Mouse (Mus musculus) inflammation-experienced regulatory T-cells (primary cell): Measurements from ENCODE around the gene Gm21310. TPM values are rescaled to one million over a fixed set of nuclear protein-coding genes. Genes with fewer than 3 reads are reported as not detected.

Source experiments
- polyA plus RNA-seq, 2 experiments: library from polyadenylated mRNA; unstranded; fragments of 100-300 nt; shearing (Covaris generic); gene quantifications; one replicate each; pipeline ENCODE4 v1.2.1; 2017

The Gm21310 gene
- polyA plus RNA-seq, result not detected

DNA sequence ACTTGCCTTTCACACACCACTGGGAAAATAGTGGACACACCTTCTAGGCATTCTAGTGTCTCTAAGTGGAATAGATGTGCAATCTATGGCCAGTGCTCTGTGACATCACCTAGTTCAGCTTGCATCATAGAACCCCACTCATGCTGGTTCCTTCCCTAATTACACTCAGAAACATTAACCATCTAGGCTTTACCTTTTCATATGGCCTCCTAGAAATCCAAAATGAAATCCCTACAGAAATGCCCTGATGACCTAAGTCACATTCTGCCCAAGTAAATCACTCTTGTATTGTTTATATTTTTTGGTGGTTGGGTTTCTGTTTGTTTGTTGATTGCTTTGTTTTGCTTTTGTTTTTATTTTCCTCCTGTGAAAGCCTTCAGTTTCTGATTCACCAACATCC, at the start of gene Gm21310:
Gene Gm21310 (minus strand): TSS at position 101 of the 400 bp plus-strand sequence.

Other genes with a start within 250 kb of the Gm21310 start
- gene Gm20834, start 177.4 kb upstream of the Gm21310 start, polyA plus RNA-seq, result not detected